Mouse (Mus musculus): Measurements from ENCODE around the gene Mafg. TPM values are rescaled to one million over a fixed set of nuclear protein-coding genes. Genes with fewer than 3 reads are reported as not detected.
"Not testable (repeated sequence)": the region's sequence is repeated elsewhere in the genome, so short reads cannot be mapped to it uniquely, and the experiment has no call there.

Gene Mafg
- total RNA-seq, 2 experiments from 2014 or later: 50.2 to 58.8 TPM

DNA sequence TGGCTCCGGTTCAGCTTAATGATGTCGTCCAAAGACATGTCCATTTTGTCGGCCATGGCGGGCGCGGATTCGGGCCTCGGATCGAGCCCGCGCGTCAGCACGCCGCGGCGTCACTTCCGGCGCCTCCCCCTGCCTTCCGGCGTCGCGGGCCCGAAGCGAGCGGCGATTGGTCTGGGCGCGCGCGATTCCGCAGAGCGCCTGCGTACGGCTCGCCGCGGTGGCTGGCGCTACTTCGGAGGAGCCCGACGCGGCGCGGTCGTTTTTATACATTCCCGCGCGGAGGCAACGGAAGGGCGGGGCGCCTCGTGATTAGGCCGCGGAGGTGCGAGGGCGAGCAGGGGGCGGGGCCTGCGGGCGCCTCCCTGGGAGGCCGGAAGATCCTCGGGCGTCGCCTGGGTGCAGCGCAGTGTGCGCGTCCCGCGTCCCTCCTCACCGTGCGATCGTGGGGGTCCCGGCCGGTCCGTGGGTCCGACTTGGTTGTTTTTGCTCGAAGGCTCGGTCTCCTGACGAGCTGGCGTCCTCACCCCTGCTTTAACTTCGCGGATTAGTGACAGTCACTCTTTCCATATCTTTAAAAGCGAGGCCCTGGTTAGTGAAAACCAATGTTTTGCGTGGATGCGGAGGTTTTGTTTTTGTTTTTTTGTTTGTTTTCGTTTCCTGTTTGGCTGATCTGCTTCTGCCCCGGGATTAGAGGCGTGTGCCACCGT lies 35.0 kb downstream of the Mafg start, which contains the start of the genes Alyref and Anapc11:
Gene Alyref (minus strand): TSS at position 83 of the 707 bp plus-strand sequence.
Gene Anapc11 (plus strand): TSS at position 139 of the 707 bp plus-strand sequence.
- peak; percentile 92 for DNase-seq (ENCODE audit: low spot score)

DNA sequence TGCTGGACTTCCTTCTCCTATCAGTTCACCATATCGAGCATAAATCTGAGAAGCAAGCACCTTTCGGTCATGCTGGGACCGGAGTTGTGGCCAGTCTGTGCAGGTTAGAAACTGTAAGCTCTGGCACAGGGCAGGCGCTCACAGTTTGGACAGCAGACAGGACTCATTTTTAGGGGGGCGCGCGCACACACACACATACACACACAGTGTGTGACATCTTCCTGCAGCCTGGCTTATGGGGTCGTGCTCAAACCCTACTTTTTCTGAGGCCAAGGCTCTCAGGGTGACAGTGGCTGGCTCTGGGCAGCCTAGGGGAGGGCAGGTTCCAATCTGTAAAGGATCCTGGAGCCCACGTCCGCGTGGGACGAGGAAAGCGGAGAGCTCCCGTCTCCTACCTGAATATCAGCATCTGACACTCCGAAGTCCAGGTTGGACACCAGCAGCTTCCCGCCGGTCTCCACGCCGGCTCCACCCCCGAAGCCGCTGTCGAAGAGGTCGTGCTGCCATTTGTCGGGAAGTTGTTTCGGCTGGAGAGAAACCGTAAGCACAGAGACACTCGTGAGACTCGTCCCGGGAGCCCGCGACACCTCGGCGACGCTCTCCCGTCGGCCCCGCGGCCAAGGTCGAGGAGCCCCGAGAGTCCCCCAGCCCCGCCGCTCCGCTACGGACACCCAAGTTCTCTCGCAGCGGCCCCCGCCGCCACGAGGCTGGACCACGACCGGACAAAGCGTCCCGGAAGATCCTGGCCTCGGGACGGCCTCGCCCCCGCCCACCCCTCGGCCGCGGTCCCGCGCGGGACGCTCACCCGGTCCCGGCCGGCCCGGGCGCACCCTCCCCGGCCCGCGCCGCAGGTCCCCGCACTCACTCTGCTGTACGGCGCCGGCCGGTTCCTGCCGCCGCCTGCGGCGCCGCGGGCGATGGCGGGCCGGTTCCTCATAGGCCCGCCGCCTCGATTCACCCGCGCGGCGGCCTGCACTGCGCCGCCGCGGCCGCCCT lies 35.9 kb downstream of the Mafg start:
- DNase-seq (ENCODE audit: low spot score): no peak

DNA sequence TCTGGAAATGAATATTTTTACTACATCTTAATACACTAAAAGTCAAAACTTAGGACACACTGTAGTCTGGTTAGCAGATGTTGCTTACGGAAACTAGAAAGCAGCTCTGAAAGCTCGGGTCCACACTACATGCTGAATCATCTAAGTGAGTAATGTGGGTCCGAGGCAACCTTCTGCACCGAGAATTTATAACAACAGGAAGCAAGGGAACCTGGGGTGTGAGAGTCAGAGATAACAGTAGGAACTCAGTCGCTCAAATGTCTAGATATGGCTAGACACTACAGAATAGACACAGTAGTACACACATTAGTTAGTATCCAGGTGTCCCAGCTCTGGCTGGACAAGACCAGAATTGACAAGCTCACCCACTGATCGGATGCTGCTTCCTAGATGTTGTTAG lies 44.9 kb downstream of the Mafg start:
- DNase-seq (ENCODE audit: low spot score): no peak

DNA sequence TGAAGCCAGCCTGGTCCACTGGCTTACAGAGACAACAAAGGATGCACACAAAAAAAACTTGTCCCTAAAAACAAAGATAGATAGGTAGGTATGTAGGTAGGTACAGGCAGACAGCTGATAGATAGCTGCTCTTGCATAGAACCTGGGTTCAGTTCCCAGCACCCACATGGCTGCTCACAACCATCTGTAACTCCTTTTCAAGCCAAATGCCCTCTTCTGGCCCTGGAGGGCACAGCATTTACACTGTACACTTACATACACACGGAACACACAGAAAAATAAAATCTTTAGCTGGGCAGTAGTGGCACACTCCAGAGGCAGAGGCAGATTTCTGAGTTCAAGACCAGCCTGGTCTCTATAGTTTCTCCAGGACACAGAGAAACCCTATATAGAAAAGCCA lies 49.5 kb downstream of the Mafg start:
- no peak for DNase-seq (ENCODE audit: low spot score)

DNA sequence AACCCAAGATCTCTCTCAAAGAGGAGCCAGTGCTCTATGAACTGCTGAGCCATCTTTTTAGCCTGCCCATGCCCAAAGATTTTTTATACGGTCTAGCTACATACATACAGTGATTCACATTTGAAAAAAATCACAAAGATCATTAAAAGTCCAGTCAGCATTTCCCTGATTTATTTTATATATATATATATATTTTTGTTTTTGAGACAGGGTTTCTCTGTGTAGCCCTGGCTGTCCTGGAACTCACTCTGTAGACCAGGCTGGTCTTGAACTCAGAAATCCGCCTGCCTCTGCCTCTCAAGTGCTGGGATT lies 50.5 kb downstream of the Mafg start:
- DNase-seq (ENCODE audit: low spot score): not testable (repeated sequence)

DNA sequence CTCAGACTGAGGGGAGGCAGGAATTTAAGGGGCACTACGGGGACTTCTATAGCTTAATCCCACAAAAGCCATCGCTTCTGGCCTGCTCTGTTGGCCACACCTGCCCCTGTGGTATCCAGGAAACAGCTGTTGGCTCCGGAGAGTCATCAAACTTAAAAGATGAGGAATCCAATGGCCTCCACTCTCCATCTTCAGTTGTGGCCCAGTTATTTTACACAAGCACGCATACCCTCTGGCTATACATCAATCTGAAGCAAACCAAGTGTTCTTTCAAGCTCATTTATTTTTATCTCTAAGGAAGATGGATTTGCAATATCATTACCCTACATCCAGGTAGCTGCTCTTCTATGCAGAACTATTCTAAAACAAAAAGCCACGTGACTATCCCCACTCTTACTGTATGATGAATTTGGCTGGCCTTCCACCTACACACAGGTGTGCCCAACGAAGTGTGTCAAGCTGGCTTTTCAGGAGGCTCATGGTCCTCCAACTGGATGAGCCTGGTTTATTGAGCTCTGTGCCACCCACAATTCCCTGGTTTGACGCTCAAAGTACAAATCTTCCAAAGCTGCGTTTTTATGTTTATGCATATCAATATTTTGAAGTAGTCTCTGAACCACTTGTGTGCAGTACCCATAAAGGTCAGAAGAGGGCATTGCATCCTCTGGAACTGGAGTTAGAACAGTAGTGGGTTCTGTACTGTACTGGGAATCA lies 51.0 kb downstream of the Mafg start:
- DNase-seq (ENCODE audit: low spot score): no peak

DNA sequence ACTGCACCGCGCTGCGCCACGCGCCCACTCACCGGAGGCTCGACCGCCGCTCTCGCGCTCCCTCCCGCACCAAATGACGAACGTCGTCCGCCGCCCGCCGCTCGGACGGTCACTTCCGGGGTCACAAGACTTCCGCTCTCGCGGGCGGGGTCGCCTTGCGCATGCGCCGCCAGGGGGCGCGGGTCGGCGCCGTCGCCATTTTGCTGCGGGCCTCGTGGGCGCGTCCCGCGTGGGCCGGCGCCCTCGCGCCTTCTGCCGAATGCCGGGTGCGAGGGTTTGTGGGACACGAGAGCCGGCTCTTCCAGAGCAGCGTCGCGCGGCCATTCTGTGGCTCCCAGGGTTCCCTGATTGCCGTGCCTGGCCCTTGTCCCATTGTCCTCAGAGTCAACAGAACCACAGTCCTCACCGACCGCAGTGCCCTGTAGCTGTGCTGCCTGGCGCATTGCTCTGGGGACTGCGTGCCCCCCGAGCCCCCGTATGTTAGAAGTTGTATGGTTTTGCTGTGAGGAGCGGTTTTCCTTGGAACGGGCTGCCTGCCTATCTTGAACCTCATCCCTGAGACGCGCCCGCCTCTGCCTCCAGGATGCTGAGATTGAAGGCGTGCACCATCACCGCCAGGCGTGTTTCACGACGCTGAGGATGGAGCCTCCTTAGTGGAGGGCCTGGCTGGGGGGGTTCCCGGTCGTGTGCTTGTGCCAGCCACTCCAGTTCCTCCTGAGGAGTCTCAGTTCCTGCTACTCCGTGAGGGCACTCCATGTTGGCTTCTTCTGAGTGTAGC lies 51.7 kb downstream of the Mafg start, which contains the start of gene Arhgdia:
Gene Arhgdia (minus strand): TSS at position 135 of the 778 bp plus-strand sequence.
- DNase-seq (ENCODE audit: low spot score): peak; percentile 88

DNA sequence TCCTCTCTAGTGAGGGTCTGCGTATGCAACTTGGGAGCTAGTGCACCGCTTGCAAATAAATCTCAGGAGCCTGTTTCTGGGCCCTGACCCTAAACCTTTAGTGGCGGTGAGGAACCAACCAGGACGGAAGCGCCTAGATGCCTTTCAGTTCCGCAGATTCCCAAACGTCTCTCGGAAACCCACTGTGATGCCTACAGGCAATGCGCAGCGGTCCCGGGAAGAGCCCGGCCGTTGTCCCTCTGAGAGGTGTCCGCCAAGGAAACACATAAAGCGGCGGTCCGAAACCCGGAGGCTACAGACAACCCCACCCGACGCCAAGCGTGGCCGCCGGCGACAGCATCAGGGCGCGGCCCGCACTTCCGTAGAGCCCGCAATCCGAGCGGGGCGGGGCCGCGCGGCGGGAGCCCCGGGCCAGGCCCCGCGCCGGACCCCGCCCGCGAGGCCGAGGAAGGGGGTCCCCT lies 52.5 kb downstream of the Mafg start:
- no peak for DNase-seq (ENCODE audit: low spot score)

DNA sequence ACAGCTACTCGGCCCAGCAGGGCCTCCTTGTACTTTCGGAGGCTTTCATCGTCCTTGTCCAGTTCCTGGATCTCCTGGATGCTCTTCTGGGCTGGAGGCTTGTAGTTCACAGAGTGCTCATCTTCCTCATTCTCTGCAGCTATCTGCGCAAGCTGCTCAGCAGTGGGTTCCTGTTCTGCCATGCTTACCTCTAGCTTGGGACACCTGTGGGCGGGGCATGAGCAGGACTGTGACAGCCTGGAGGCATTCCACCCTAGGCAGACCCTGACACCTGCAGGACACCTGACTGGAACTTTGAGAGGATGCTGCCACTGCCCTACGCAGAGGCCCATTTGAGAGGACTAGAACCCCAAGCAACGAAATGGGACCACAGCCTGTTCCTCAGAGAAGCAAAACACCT lies 53.2 kb downstream of the Mafg start:
- DNase-seq (ENCODE audit: low spot score): no peak

DNA sequence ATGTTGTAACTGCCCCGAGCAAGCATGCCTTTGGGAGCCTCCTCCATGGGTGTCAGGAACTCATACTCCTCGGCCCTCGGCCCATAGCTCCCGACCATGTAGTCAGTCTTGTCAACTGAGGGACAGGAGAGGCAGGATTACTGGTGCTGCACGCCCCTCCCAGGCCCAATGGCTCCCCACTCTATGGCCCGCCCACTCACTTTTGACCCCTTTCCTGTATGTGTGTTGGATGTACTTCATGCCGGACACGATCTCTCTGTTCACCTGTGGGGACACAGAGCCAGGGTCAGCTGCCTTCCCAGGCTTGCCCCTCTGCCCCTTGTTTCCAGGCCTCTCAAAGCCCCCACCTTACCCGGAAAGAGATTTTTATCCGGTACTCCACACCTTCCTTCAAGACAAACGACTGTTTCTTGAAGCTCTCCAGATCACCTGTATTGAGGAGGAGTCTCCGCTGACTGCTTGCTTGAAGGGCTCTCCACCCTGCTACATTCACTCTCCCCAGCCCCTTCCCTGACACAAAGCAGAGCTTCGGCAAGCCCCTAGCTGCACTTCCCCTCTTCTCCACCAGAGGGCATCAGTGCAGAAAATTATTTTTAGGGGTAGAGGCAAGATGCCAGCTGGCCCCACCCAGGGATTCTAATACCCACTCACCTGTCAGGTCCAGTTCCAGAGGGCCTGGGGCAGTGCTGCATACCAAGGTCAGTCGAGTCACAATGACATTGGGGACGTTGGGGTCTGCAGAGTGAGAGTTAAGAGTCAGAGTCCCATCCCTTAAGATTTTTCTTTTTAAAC lies 53.9 kb downstream of the Mafg start:
- DNase-seq (ENCODE audit: low spot score): peak; percentile 83

DNA sequence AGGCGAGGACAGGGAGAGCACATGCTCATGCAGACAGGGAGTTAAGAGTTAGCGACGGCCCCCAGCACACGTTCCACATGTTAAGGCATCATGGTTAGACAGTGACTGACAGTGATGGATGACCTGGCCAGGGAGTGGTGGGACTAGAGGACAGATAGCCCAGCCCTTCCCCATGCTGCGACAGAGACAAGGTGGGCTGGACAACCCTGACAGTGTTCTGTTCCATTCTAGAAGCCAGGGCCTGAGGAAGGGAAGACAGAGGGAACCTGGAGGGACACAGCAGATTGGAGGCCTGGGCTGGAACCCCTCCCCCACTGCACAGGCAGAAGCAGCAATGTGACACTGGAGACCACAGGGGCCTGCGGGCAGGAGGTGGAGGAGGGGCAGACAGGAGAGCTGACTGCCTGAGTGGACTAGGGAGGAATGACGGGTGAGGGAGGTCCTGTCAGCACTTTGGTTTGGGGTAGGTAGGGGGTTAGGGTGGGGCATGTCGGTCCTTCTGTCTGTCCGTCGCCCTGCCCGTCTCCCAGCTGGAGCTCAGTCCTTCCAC lies 54.6 kb downstream of the Mafg start:
- DNase-seq (ENCODE audit: low spot score): no peak

DNA sequence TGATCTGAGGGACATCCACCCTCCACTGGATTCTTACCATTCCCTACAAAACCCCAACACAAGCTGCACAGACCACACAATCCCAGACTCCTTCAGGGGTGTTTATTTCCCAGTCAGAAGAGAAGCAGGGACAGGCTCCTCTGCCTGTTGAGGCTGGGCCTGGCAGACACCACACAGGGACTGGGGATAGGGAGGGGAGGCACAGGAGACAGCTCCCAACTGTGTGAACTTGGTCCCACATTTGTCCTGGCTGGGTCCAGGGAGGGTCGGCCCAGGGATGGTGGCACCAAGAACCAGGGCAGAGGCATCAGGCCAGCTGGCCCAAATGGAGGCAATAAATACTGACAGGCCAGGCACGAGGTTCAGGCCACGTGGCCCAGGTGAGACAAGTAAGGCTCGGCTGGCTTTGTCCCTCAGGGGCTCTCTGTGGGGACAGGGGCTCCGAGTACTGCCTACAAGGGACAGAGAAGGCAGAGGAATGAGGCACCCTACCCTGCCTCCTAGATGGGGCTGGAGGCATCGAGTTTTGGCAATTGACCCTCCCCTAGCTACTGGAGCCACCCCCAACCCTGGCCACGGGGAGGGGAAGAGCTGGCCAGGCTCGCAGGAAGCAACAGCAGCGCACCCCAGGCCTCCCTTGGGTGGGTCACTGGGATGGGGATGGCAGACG lies 55.2 kb downstream of the Mafg start:
- DNase-seq (ENCODE audit: low spot score): no peak

DNA sequence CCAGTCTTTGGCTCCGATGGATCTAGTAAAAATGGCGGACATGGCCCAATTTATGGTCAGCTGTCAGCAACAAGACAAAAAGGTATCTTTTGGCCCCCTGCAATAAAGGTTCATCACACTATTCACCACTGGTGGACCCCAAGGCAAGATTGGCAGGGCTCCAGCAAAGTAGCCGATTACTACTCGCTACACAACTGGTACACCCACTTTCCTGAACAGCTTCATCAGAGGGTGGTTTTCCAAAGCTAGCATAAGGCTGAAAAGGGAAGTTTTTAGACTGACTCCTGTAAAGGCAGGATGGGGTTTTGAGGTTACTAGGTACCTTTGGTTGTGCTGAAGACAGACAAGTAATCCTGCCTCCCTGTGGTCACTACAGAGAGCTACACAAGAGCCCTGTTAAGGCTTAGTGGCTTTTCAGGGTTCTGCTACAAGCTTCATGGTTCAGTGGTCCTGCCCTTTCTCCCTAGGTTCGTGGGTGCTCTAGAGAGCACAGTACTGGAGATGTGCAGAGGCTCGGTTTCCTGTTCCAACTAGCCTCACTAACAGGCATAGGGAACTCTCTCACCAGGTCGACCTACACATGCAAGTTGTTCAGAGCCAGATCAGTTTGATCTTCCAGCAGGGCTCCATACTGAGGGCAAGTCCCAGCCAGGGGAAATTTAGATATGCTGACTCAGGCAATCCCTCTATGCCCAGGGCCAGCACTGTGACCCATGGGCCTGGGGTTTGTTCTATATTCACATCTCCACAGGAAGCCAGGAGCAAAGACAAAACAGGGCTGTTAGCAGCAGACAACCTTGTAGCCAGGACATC lies 56.0 kb downstream of the Mafg start:
- DNase-seq (ENCODE audit: low spot score): no peak

DNA sequence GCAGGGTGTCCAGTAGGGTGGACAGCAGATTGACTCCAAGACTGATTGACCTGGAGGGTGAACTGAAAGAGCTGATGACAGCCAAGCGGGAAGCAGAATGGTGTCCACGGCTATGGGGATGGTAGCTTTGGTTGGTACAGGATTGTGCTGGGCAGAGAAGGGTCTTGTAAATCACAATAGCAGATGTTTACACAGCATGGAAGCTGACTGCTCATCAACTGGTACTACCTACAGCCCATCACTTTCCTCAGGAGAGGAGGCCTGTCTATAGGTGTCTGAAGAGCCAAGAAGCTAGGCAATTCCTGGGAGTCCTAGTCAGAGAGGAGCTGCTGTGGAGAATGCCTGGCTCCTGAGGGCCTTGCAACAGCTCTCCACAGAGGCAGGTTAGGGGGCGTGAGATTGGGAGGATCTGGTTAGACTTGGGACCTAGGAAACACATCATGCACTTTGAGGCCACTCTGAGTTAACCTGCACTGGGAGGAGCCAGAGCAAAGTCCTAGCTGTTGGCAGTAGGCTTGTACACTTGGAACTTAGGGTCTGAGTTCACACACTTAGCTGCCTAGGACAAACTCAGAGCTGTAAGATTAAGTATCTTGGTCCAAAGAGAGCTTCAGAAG lies 56.9 kb downstream of the Mafg start:
- DNase-seq (ENCODE audit: low spot score): no peak

DNA sequence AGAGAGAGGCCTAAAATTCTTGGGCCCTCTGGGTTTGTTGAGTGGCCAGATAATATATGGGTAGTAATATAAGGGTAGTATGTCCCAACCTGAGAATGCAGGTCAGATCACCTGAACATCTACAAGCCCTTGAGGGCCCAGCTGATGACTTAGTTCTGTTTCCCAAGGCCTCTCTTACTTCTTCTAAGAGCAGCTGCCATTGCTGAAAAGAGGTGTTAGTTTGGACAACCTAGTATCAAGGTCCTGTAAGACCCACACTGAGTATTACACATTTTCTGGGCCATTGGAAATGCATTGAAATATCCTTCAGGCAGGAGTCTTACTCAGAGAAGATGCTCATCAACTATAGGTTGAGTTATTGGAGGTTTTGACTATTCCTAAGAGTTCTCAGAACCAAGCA lies 57.5 kb downstream of the Mafg start:
- no peak for DNase-seq (ENCODE audit: low spot score)
